12 mouse cellular contexts compared by ENCODE assay signal in the genomic region with DNA sequence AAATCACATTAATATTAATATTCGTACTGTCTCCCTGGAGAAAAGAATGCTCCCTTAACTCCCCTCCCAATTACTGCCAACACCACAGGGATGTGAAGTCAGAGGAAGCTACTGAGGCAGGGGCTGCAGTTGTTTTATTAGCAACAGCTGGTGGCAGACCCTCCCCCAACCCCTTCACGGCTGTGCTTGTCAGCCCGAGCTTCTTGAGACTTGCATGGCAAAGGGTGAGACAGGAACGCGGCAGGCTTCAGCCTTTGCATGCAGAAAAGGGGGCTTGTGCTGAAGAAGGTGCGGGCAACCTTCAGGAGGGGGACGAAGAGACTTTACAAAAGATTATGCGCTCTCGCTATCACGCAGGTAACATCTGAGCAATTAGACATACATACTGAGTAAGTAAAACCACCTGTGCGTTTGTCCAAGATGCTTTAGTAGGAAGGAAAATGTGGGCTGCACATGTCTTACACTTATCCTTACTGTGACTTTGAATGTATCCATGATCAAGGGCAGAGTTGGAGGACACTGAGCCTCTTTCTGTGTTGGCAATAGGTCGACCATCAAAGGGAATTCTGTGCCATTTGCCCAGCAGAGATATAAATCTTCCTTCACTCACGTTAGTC.
DNase-seq lines count a peak whose midpoint lies in the region; ATAC-seq and TF ChIP-seq lines count a peak whose summit lies in the region.
"Had no signal": no experiment of that assay in that cellular context is flagged by ENCODE, and none has a peak within 500 bp of the region (broad histone marks: within the 10 kb centered on the region; RNA-seq: fewer than 3 reads in every experiment).

No protein-coding gene starts in this region.

- no peak overlapping the region for H3K27ac ChIP-seq in embryonic facial prominence, embryonic 14.5 days (replicated peaks; ENCODE audit: low read depth, low read length)
- H3K27ac ChIP-seq in hindbrain, embryonic 13.5 days = no peak overlapping the region
- H3K27ac ChIP-seq in midbrain, embryonic 12.5 days (replicated peaks) = no peak overlapping the region
- no peak overlapping the region for H3K27ac ChIP-seq in gastrocnemius, adult 2 months
- H3K27ac ChIP-seq: heart, adult 2 months; liver, embryonic 12.5 days had no signal

- WGBS in embryonic facial prominence, embryonic 14.5 days = 14% methylated on average over 13 of the region's 13 CpGs
- WGBS in hindbrain, embryonic 13.5 days = 27% methylated on average over 13 of the region's 13 CpGs
- WGBS in midbrain, embryonic 12.5 days = 35% methylated on average over 13 of the region's 13 CpGs

- no peaks in the 10 kb centered on the region for H3K27me3 ChIP-seq in embryonic facial prominence, embryonic 14.5 days (replicated peaks; ENCODE audit: control insufficient read depth, insufficient read depth, low read length)
- 0 out of 2 replicates have a peak, but pooled peaks cover 10% of the 10 kb centered on the region for H3K27me3 ChIP-seq in hindbrain, embryonic 13.5 days
- H3K27me3 ChIP-seq in midbrain, embryonic 12.5 days = 0 out of 2 replicates have a peak, but pooled peaks cover 5% of the 10 kb centered on the region
- H3K27me3 ChIP-seq: liver, embryonic 12.5 days had no signal

- no peaks in the 10 kb centered on the region for H3K9me3 ChIP-seq in embryonic facial prominence, embryonic 14.5 days (ENCODE audit: control insufficient read depth, low read length)
- H3K9me3 ChIP-seq in hindbrain, embryonic 13.5 days = no peaks in the 10 kb centered on the region
- H3K9me3 ChIP-seq in midbrain, embryonic 12.5 days = no peaks in the 10 kb centered on the region
- H3K9me3 ChIP-seq: liver, embryonic 12.5 days had no signal

- H3K9ac ChIP-seq in embryonic facial prominence, embryonic 14.5 days (ENCODE audit: low read depth, low read length) = no peak overlapping the region
- H3K9ac ChIP-seq in hindbrain, embryonic 13.5 days = no peak overlapping the region
- H3K9ac ChIP-seq in midbrain, embryonic 12.5 days (replicated peaks) = no peak overlapping the region
- H3K9ac ChIP-seq: liver, embryonic 12.5 days had no signal

- peak overlapping the region; percentile 38 for H3K4me2 ChIP-seq in embryonic facial prominence, embryonic 14.5 days (ENCODE audit: low read depth, low read length)
- peak overlapping the region; percentile 37 for H3K4me2 ChIP-seq in hindbrain, embryonic 13.5 days
- H3K4me2 ChIP-seq in midbrain, embryonic 12.5 days (replicated peaks) = no peak overlapping the region; the same call in 1 of the 2 replicates
- H3K4me2 ChIP-seq: liver, embryonic 12.5 days had no signal

- ATAC-seq in embryonic facial prominence, embryonic 14.5 days (ENCODE audit: low read depth) = no peak
- no peak for ATAC-seq in hindbrain, embryonic 13.5 days (ENCODE audit: low FRiP score)
- ATAC-seq in midbrain, embryonic 12.5 days (ENCODE audit: low FRiP score, low read depth) = 0 out of 2 replicates have a peak, but pooled peaks have one; percentile 12
- ATAC-seq: inflammation-experienced regulatory T-cells, adult 6 months; liver, embryonic 12.5 days had no signal

- no peak for TF ChIP-seq CTCF in brain, embryonic 14.5 days (IDR thresholded peaks at IDR 0.05; ENCODE audit: borderline replicate concordance, extremely low read depth, insufficient read depth, insufficient read length)
- no peak for TF ChIP-seq CTCF in gastrocnemius, adult 2 months (IDR thresholded peaks at IDR 0.05)

- H3K4me3 ChIP-seq in embryonic facial prominence, embryonic 14.5 days (ENCODE audit: low read depth, low read length) = no peak overlapping the region
- H3K4me3 ChIP-seq in hindbrain, embryonic 13.5 days = no peak overlapping the region
- H3K4me3 ChIP-seq in midbrain, embryonic 12.5 days = no peak overlapping the region
- H3K4me3 ChIP-seq in gastrocnemius, adult 2 months = no peak overlapping the region
- H3K4me3 ChIP-seq: heart, adult 2 months; liver, embryonic 12.5 days had no signal

- DNase-seq in brain, embryonic 14.5 days (ENCODE audit: low read depth) = peak; percentile 68
- DNase-seq in embryonic facial prominence, embryonic 14.5 days (ENCODE audit: low spot score) = peak; percentile 44
- DNase-seq in cerebellum, adult 18-20 months = no peak
- no peak for DNase-seq in gastrocnemius, adult 2 months
- no peak for DNase-seq in heart, adult 8-10 months (ENCODE audit: low spot score)
- DNase-seq in ovary, adult 18-20 months (ENCODE audit: low spot score) = no peak
- DNase-seq: heart, adult 2 months; lung, postnatal 4 days had no signal

- peaks cover 27% of the 10 kb centered on the region for H3K4me1 ChIP-seq in embryonic facial prominence, embryonic 14.5 days (ENCODE audit: control insufficient read depth, insufficient read depth, low read length)
- peaks cover 22% of the 10 kb centered on the region for H3K4me1 ChIP-seq in hindbrain, embryonic 13.5 days (replicated peaks)
- H3K4me1 ChIP-seq in midbrain, embryonic 12.5 days = peaks cover 19% of the 10 kb centered on the region
- H3K4me1 ChIP-seq: liver, embryonic 12.5 days had no signal

- TF ChIP-seq POLR2A in brain, embryonic 14.5 days (IDR thresholded peaks at IDR 0.05; ENCODE audit: borderline replicate concordance, extremely low read depth, insufficient read depth, insufficient read length, poor library complexity, severe bottlenecking) = no peak

- intact Hi-C loops in gastrocnemius, adult 2 months (cut with DNase I) = no loop called here

- H3K36me3 ChIP-seq in embryonic facial prominence, embryonic 14.5 days (ENCODE audit: control insufficient read depth, insufficient read depth, low read length) = no peaks in the 10 kb centered on the region
- no peaks in the 10 kb centered on the region for H3K36me3 ChIP-seq in hindbrain, embryonic 13.5 days
- H3K36me3 ChIP-seq in midbrain, embryonic 12.5 days = no peaks in the 10 kb centered on the region
- H3K36me3 ChIP-seq: liver, embryonic 12.5 days had no signal

Comparison
In these comparisons a context has a peak if more than half of its experiments do, and no peak if none do; other contexts are left out.
1. DNase-seq: peak in brain, embryonic 14.5 days (single experiment) and embryonic facial prominence, embryonic 14.5 days (single experiment); none in cerebellum, adult 18-20 months (0 of 2), gastrocnemius, adult 2 months (single experiment), heart, adult 8-10 months (single experiment) and ovary, adult 18-20 months (single experiment).